Mouse (Mus musculus) embryo, embryonic 11.5 days (tissue): ENCODE results near the gene Gm9611.
"Not testable (repeated sequence)": the region's sequence is repeated elsewhere in the genome, so short reads cannot be mapped to it uniquely, and the experiment has no call there.

Source experiments
- DNase-seq: peaks from one replicate; pipeline ENCODE4 v3.0.0-alpha.2; 2012; ENCODE audit warnings: low read depth, low spot score

Gm9611 gene

GRCm38 (mm10) chr14:42297258-42297657 is at the start of gene Gm9611:
Gene Gm9611, minus strand, starts transcription at chr14:42297358.
- DNase-seq, result not testable (repeated sequence)

GRCm38 (mm10) chr14:42309910-42310309 is 12.8 kb upstream of the Gm9611 start, which contains the start of gene Gm7995:
Gene Gm7995, plus strand, starts transcription at chr14:42310210.
- DNase-seq, result not testable (repeated sequence)

- not testable (repeated sequence) for DNase-seq
These were observed 37.2 kb downstream of the Gm9611 start, which contains the start of gene Gm17026 for GRCm38 (mm10) chr14:42259948-42260347. Gene Gm17026, minus strand, starts transcription at chr14:42260048.
